Mouse (Mus musculus): ENCODE measurements at regions not wholly inside any gene's neighbourhood (a gene's known extent, or its start where the extent isn't known, plus 50 kb on each side); places are given as distances from the start of the nearest gene placed in this dataset.
A peak's percentile ranks its signal among the peaks of the same experiment; 100 is the strongest.
"Not testable (repeated sequence)": the region's sequence is repeated elsewhere in the genome, so short reads cannot be mapped to it uniquely, and the experiment has no call there.

GRCm38 (mm10) chr9:92771716-92772115 lies 229.7 kb downstream of the Plod2 start:
- no peak overlapping the region for H3K4me3 ChIP-seq (ENCODE audit: control insufficient read depth in 1 of 2, insufficient read depth in 1 of 2, low read depth in 1 of 2, low read length in 2 of 2)
- no peak overlapping the region for H3K4me2 ChIP-seq (ENCODE audit: low read length)
- no peak overlapping the region for H3K27ac ChIP-seq (replicated peaks in 1 of 2; ENCODE audit: control insufficient read depth in 1 of 2, insufficient read depth in 1 of 2, low read depth in 2 of 2, low read length in 2 of 2)
- ATAC-seq (ENCODE audit: insufficient number of reproducible peaks, insufficient read depth, low FRiP score, low read depth): no peak
- no peaks in the 10 kb centered on the region for H3K36me3 ChIP-seq (ENCODE audit: control insufficient read depth, insufficient read depth, low read length)
- H3K9me3 ChIP-seq (ENCODE audit: control insufficient read depth, low read length): no peaks in the 10 kb centered on the region
- WGBS: 73% methylated on average over 3 of the region's 3 CpGs
- no peaks in the 10 kb centered on the region for H3K27me3 ChIP-seq (ENCODE audit: control insufficient read depth, insufficient read depth, low read length)
- H3K4me1 ChIP-seq (ENCODE audit: control insufficient read depth in 2 of 2, insufficient read depth in 2 of 2, low read length in 2 of 2): no peaks in the 10 kb centered on the region
- H3K9ac ChIP-seq (ENCODE audit: low read length): no peak overlapping the region

- Histone ChIP-seq H3K27ac (replicated peaks in 1 of 2; ENCODE audit: control insufficient read depth in 1 of 2, insufficient read depth in 1 of 2, low read depth in 2 of 2, low read length in 2 of 2) (no peak overlapping the region), H3K27me3 (ENCODE audit: control insufficient read depth, insufficient read depth, low read length) (no peaks in the 10 kb centered on the region), H3K4me3 (ENCODE audit: control insufficient read depth in 1 of 2, insufficient read depth in 1 of 2, low read depth in 1 of 2, low read length in 2 of 2) (no peak overlapping the region), H3K36me3 (ENCODE audit: control insufficient read depth, insufficient read depth, low read length) (no peaks in the 10 kb centered on the region), H3K4me1 (ENCODE audit: control insufficient read depth in 2 of 2, insufficient read depth in 2 of 2, low read length in 2 of 2) (no peaks in the 10 kb centered on the region), H3K9me3 (ENCODE audit: control insufficient read depth, low read length) (no peaks in the 10 kb centered on the region), H3K4me2 (ENCODE audit: low read length) (no peak overlapping the region), H3K9ac (ENCODE audit: low read length) (no peak overlapping the region)
- no peak for ATAC-seq (ENCODE audit: insufficient number of reproducible peaks, insufficient read depth, low FRiP score, low read depth)
Observed at GRCm38 (mm10) chr9:92782922-92783454, 241.0 kb downstream of the Plod2 start.

- Histone ChIP-seq H3K27ac (replicated peaks in 1 of 2; ENCODE audit: control insufficient read depth in 1 of 2, insufficient read depth in 1 of 2, low read depth in 2 of 2, low read length in 2 of 2) (no peak overlapping the region), H3K27me3 (ENCODE audit: control insufficient read depth, insufficient read depth, low read length) (no peaks in the 10 kb centered on the region), H3K4me2 (ENCODE audit: low read length) (no peak overlapping the region), H3K4me3 (ENCODE audit: control insufficient read depth in 1 of 2, insufficient read depth in 1 of 2, low read depth in 1 of 2, low read length in 2 of 2) (no peak overlapping the region), H3K9ac (ENCODE audit: low read length) (no peak overlapping the region), H3K9me3 (ENCODE audit: control insufficient read depth, low read length) (no peaks in the 10 kb centered on the region), H3K4me1 (ENCODE audit: control insufficient read depth in 2 of 2, insufficient read depth in 2 of 2, low read length in 2 of 2) (no peaks in the 10 kb centered on the region), H3K36me3 (ENCODE audit: control insufficient read depth, insufficient read depth, low read length) (no peaks in the 10 kb centered on the region)
- ATAC-seq (ENCODE audit: insufficient number of reproducible peaks, insufficient read depth, low FRiP score, low read depth): no peak
- WGBS: 51% methylated on average over 1 of the region's 1 CpGs
Observed at GRCm38 (mm10) chr9:92799695-92800094, 257.7 kb downstream of the Plod2 start.

GRCm38 (mm10) chr9:92809469-92809868 lies 267.4 kb downstream of the Plod2 start:
- no peaks in the 10 kb centered on the region for H3K27me3 ChIP-seq (ENCODE audit: control insufficient read depth, insufficient read depth, low read length)
- no peak for ATAC-seq (ENCODE audit: insufficient number of reproducible peaks, insufficient read depth, low FRiP score, low read depth)
- H3K9me3 ChIP-seq (ENCODE audit: control insufficient read depth, low read length): no peaks in the 10 kb centered on the region
- no peak overlapping the region for H3K27ac ChIP-seq (replicated peaks in 1 of 2; ENCODE audit: control insufficient read depth in 1 of 2, insufficient read depth in 1 of 2, low read depth in 2 of 2, low read length in 2 of 2)
- no peaks in the 10 kb centered on the region for H3K36me3 ChIP-seq (ENCODE audit: control insufficient read depth, insufficient read depth, low read length)
- no peak overlapping the region for H3K4me3 ChIP-seq (ENCODE audit: control insufficient read depth in 1 of 2, insufficient read depth in 1 of 2, low read depth in 1 of 2, low read length in 2 of 2)
- H3K4me2 ChIP-seq (ENCODE audit: low read length): no peak overlapping the region
- no peak overlapping the region for H3K9ac ChIP-seq (ENCODE audit: low read length)
- H3K4me1 ChIP-seq (ENCODE audit: control insufficient read depth in 2 of 2, insufficient read depth in 2 of 2, low read length in 2 of 2): no peaks in the 10 kb centered on the region

GRCm38 (mm10) chr9:92820721-92821120 lies 278.7 kb downstream of the Plod2 start:
- Histone ChIP-seq H3K27me3 (ENCODE audit: control insufficient read depth, insufficient read depth, low read length) (no peaks in the 10 kb centered on the region), H3K36me3 (ENCODE audit: control insufficient read depth, insufficient read depth, low read length) (no peaks in the 10 kb centered on the region), H3K4me2 (ENCODE audit: low read length) (peak overlapping the region; percentile 26), H3K4me3 (ENCODE audit: control insufficient read depth in 1 of 2, insufficient read depth in 1 of 2, low read depth in 1 of 2, low read length in 2 of 2) (no peak overlapping the region), H3K9ac (ENCODE audit: low read length) (no peak overlapping the region), H3K27ac (replicated peaks in 1 of 2; ENCODE audit: control insufficient read depth in 1 of 2, insufficient read depth in 1 of 2, low read depth in 2 of 2, low read length in 2 of 2) (no peak overlapping the region), H3K4me1 (ENCODE audit: control insufficient read depth in 2 of 2, insufficient read depth in 2 of 2, low read length in 2 of 2) (no peaks in the 10 kb centered on the region), H3K9me3 (ENCODE audit: control insufficient read depth, low read length) (no peaks in the 10 kb centered on the region)
- no peak for ATAC-seq (ENCODE audit: insufficient number of reproducible peaks, insufficient read depth, low FRiP score, low read depth)
- WGBS: 63% methylated on average over 11 of the region's 11 CpGs

GRCm38 (mm10) chr9:92826708-92827353 lies 284.8 kb downstream of the Plod2 start:
- Histone ChIP-seq H3K9me3 (ENCODE audit: control insufficient read depth, low read length) (no peaks in the 10 kb centered on the region), H3K4me1 (ENCODE audit: control insufficient read depth in 2 of 2, insufficient read depth in 2 of 2, low read length in 2 of 2) (no peaks in the 10 kb centered on the region), H3K9ac (ENCODE audit: low read length) (no peak overlapping the region), H3K27me3 (ENCODE audit: control insufficient read depth, insufficient read depth, low read length) (no peaks in the 10 kb centered on the region), H3K4me2 (ENCODE audit: low read length) (no peak overlapping the region), H3K4me3 (ENCODE audit: control insufficient read depth in 1 of 2, insufficient read depth in 1 of 2, low read depth in 1 of 2, low read length in 2 of 2) (no peak overlapping the region), H3K27ac (replicated peaks in 1 of 2; ENCODE audit: control insufficient read depth in 1 of 2, insufficient read depth in 1 of 2, low read depth in 2 of 2, low read length in 2 of 2) (no peak overlapping the region), H3K36me3 (ENCODE audit: control insufficient read depth, insufficient read depth, low read length) (no peaks in the 10 kb centered on the region)
- no peak for ATAC-seq (ENCODE audit: insufficient number of reproducible peaks, insufficient read depth, low FRiP score, low read depth)

- not testable (repeated sequence) for H3K9me3 ChIP-seq (ENCODE audit: control insufficient read depth, low read length); H3K9ac ChIP-seq (ENCODE audit: low read length); H3K27me3 ChIP-seq (ENCODE audit: control insufficient read depth, insufficient read depth, low read length); H3K36me3 ChIP-seq (ENCODE audit: control insufficient read depth, insufficient read depth, low read length); H3K4me2 ChIP-seq (ENCODE audit: low read length); H3K4me3 ChIP-seq (ENCODE audit: control insufficient read depth in 1 of 2, insufficient read depth in 1 of 2, low read depth in 1 of 2, low read length in 2 of 2); H3K27ac ChIP-seq (replicated peaks in 1 of 2; ENCODE audit: control insufficient read depth in 1 of 2, insufficient read depth in 1 of 2, low read depth in 2 of 2, low read length in 2 of 2); H3K4me1 ChIP-seq (ENCODE audit: control insufficient read depth in 2 of 2, insufficient read depth in 2 of 2, low read length in 2 of 2); ATAC-seq (ENCODE audit: insufficient number of reproducible peaks, insufficient read depth, low FRiP score, low read depth)
- 85% methylated on average over 2 of the region's 2 CpGs for WGBS
Observed at GRCm38 (mm10) chr9:92836156-92836555, 294.1 kb downstream of the Plod2 start.

GRCm38 (mm10) chr9:92856410-92857083 lies 314.5 kb downstream of the Plod2 start:
- Histone ChIP-seq H3K36me3 (ENCODE audit: control insufficient read depth, insufficient read depth, low read length) (no peaks in the 10 kb centered on the region), H3K4me1 (ENCODE audit: control insufficient read depth in 2 of 2, insufficient read depth in 2 of 2, low read length in 2 of 2) (no peaks in the 10 kb centered on the region), H3K4me3 (ENCODE audit: control insufficient read depth in 1 of 2, insufficient read depth in 1 of 2, low read depth in 1 of 2, low read length in 2 of 2) (no peak overlapping the region), H3K9ac (ENCODE audit: low read length) (no peak overlapping the region), H3K4me2 (ENCODE audit: low read length) (no peak overlapping the region), H3K27ac (replicated peaks in 1 of 2; ENCODE audit: control insufficient read depth in 1 of 2, insufficient read depth in 1 of 2, low read depth in 2 of 2, low read length in 2 of 2) (no peak overlapping the region), H3K9me3 (ENCODE audit: control insufficient read depth, low read length) (no peaks in the 10 kb centered on the region), H3K27me3 (ENCODE audit: control insufficient read depth, insufficient read depth, low read length) (no peaks in the 10 kb centered on the region)
- WGBS: 77% methylated on average over 7 of the region's 7 CpGs
- ATAC-seq (ENCODE audit: insufficient number of reproducible peaks, insufficient read depth, low FRiP score, low read depth): no peak

Measured in heart, embryonic 14.5 days (tissue).